Mouse (Mus musculus): Measurements from ENCODE around the gene Vps51.

Gene Vps51

DNA sequence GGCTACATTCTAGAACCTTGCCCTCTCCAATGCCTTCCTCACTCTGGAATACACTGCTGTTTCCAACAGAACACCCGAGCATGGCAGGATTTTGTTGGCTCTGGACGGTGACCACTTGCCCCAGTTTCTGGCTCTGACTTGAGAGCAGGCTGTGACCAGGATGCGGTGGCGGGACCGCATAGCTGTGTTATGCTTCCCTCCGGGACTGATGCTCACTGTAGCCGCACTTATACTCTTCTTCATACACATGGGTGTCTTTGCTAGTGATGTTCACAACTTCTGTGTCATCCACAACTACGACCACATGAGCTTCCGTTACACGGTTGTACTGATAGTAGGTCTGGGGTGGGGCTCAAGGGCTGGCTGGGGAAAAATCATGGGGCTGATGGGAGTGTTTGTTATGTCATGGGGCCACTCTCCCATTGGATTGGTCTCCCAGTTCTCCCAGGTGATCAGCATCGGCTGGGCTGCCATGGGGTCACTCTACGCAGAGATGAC lies 3.0 kb upstream of the Vps51 start, which contains the start of gene Tmem262:
TSS of gene Tmem262 (plus strand) at position 51 of the 498 bp plus-strand sequence.
- DNase-seq = no peak

GRCm38 (mm10) chr19:6073889-6074288 lies 3.1 kb downstream of the Vps51 start:
- DNase-seq = no peak

DNA sequence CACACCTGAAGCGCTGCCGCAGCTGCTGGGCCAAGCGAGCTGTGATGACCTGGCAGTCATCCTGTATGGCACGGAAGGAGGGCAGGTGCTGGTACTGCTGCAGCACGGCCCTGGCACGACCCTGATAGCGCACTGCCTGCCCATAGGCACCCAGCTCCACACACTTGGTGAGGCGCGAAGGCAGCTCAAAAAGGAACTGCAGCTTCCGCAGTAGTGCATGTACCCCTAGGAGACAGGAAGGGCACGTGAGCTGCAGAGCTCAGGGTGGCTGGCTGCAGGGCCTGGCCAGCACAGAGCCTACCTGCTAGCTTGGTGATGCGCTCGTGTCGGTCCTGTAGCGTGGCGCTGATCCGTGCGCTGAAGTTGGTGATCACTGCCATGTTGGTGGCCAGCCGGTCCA lies 5.8 kb downstream of the Vps51 start:
- DNase-seq = peak in 1 of 2 experiments; percentile 25

- DNase-seq = peak; percentile 50 to 65
Observed at GRCm38 (mm10) chr19:6070571-6071250, 6.3 kb downstream of the Vps51 start.

- DNase-seq = no peak
Observed at GRCm38 (mm10) chr19:6069851-6070250, 7.2 kb downstream of the Vps51 start.

- DNase-seq = peak in 1 of 2 experiments; percentile 53
Observed at GRCm38 (mm10) chr19:6068951-6069350, 8.1 kb downstream of the Vps51 start.

DNA sequence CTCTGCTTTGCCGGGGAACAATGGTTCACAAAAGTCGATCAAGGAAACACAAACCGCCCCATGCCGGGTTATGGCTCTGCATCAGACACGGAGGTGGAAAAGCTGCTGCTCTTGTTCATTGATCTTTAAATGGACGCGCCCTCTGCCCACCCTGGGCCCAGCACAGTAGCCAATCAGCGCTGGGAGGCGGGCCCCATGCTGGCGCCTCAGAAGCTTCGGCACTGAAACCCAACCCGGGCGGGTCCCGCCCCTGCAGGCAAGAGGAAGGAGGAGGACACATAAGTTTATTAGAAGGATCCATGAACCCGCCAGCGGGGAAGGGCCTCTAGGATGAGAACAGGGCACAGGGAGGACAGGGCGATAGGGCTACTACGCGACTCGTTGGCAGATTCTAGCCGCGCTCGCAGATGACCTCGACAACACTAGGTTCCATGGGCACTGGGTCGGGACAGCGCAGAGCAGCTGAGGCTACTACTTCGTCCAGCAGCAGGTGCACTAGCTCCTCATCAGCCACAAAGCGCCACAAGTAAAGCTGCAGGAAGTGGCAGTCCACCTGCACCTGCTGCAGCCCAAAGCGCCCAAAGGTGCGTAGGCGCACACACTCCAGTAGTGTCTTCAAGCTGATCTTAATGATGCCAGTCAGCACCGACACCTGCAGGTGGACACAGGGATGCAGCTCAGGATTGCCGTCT lies 9.2 kb downstream of the Vps51 start, which contains the start of gene Tm7sf2:
TSS of gene Tm7sf2 (minus strand) at position 650 of the 692 bp plus-strand sequence.
- DNase-seq = peak; percentile 87 to 91

DNA sequence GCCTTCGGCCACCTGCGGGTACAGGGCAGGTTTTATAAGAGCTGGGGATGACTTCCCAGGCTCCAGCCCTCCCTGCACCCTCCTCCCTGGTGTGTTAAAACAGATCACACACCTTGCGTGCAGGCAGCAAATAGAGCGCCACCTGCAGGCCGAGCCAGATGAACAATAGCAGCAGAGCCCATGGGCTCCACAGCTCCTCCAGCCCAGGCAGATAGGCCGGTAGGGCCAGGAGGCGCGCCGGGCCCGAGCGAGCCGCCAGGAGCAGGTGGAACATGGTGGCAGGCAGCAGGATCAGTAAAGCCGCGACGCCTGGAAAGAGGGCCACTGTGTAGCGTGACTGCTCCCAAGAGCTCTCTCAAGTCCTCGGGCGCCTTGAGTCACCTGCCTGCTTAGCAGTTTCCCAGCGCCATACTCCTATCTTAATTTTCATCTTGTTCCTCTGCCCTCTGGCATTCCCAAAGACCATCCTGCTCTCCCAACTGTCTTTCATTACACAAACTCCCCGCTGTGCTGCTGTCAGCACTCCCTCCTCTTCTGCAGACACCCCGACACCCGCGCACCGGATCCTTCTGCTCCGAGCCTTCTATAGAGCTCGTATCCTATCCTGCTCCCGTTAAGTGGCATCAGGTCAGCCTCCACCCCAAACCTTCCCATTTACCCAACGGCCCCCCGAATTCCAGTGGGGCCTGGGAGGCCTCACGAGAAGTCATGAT lies 9.9 kb downstream of the Vps51 start:
- peak; percentile 92 to 96 for DNase-seq

DNA sequence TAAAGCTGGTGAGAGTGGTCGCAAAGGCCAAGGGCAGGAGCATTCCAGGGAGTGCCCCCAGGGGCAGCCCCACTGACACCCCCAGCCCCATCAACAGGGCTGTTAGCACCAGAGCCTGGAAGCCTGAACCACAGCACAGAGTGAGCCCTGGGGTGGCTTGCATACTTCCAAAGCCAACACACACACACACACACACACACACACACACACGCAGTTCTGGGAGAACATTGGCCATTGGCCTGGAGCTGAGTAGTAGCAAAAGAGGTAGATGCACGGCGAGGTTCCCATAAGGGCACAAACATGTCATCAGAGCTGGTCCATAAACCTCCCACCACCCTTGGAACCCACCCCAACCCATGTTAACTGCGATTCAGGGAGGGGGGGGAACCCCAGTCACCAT lies 10.5 kb downstream of the Vps51 start:
- no peak for DNase-seq

GRCm38 (mm10) chr19:6063081-6063480 lies 13.9 kb downstream of the Vps51 start:
- DNase-seq = no peak

GRCm38 (mm10) chr19:6062418-6062817 lies 14.6 kb downstream of the Vps51 start:
- DNase-seq = no peak

GRCm38 (mm10) chr19:6061641-6062302 lies 15.3 kb downstream of the Vps51 start:
- DNase-seq = peak; percentile 58 to 66

DNA sequence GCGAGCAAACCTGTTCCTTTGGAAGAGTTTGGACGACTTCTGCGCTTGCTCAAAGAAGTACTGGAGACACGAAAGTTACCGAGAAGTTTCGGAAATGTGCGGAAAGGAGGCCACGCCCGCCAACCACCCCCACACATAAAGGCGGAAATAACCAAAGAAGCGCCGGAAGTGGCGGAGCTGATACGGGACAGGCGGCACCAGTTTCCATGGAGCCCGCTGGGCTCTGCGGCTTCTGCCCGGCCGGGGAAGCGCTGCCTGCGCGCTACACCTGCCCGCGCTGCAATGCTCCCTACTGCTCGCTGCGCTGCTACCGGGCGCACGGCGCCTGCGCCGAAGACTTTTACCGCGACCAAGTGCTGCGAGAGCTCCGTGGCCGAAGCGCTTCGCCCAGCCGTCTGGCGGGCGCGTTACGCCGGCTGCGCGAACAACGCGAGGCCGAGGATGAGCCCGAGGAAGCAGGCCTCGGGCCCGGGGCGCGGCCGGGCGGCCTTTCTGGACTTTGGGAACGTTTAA lies 16.0 kb downstream of the Vps51 start, which contains the start of gene Znhit2:
TSS of gene Znhit2 (plus strand) at position 172 of the 513 bp plus-strand sequence.
- peak; percentile 89 to 92 for DNase-seq

DNA sequence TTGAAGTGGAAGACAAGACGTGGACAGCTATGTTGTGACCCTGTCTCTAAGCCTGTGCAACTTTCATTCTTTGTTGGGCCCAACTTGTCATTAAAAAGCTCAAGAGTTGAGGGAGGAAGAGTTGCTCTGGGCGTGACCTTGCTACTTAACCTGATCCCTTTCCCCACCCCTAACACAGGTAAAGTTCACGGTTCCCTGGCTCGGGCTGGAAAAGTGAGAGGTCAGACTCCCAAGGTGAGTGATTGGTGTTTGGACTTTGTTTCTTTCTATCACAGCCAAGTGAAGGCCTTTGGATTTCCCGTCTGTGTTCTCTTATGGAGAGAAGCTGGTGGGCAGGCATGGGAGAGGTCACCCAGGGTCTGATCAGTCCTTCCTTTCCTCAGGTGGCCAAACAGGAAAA lies 18.1 kb downstream of the Vps51 start:
- no peak for DNase-seq

- DNase-seq = peak in 1 of 2 experiments; percentile 26
Observed at GRCm38 (mm10) chr19:6058513-6058912, 18.5 kb downstream of the Vps51 start.

- DNase-seq = peak; percentile 99 to 100
Observed at GRCm38 (mm10) chr19:6057313-6058096, 19.5 kb downstream of the Vps51 start, which contains the start of the genes Mrpl49 and Fau. Gene Mrpl49 (minus strand): TSS chr19:6057785. Gene Fau (plus strand): TSS chr19:6057844.

DNA sequence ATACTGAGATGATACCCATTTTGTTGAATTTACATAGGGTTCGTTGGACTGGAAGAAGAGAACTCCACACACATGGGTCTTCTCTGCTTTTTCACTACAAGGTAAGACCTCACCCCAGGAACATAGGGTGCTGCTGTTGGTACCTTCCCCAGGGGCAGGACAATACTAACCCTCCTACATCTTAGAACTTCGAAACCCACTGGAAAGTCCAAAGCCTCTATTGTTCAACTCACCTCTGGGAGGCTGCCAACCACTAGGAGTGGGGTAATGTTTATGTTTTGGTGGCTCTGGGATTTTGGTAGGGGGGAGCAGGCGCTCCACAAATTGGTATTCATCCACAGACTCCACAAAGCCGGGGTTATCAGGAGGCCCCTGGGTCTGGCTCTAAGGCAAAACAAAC lies 20.3 kb downstream of the Vps51 start:
- DNase-seq = peak in 1 of 2 experiments; percentile 29

DNA sequence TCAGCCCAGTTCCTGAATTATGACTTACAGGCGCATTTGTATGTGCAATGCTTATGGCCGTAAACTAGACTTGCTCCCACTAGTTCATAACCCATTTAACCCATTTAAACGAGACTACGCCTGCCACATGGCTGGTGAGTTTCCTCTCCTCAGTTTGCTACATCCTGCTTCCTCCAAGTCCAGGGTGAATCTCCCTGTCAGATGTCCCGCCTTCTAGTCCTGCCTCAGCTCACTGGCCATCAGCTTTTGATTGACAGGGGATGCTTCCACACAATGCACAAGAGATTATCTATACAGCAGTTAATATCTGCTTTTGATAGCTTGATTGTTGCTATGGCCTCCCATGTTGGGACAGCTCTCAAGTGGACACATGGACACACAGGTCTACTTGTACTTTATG lies 22.7 kb downstream of the Vps51 start:
- no peak for DNase-seq

- DNase-seq = no peak
Observed at GRCm38 (mm10) chr19:6052516-6052915, 24.5 kb downstream of the Vps51 start.

DNA sequence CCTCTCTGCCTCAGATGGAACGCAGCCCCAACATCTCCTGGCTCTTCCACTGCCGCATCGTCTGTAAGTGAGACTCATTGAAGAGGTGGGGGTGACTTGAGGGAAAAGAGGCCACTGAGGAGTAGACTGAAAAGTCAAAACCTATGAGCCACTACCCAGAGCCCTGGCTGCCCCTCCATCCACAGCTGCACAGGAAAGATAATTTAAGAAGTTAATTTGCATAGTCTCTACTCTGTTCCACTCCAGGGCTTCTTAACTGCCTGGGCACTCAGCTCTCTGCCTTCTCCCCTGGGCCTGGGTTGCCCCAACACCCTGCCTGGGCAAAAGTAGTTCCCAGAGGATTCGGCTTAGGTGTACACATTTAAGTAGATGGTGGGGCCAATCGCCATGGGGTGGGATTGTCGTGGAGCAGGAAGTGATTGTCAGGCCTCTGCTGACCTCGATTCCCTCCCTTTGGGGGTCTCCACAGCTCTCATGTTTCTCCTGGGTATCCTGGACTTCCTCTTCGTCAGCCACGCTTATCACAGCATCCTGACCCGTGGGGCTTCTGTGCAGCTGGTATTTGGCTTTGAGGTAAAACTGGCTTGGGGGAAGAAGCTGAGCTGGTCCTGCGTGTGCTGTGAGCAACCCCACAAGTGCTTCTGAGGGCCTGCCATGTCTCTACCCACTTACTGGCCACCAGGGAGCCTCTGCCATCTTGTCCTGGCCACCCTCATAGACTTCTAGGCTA lies 28.2 kb downstream of the Vps51 start:
- DNase-seq = no peak

DNA sequence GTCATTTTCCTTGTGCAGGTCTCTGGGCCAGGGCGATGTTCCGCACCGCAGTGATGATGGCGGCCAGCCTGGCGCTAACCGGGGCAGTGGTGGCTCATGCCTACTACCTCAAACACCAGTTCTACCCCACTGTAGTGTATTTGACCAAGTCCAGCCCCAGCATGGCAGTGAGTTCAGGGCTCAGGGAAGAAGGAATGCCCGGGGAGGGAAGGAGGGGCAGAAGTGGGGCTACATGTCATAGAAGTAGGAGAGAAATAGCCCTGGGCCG lies 29.2 kb downstream of the Vps51 start:
- peak in 1 of 2 experiments; percentile 26 for DNase-seq

Measured in cerebellum, postnatal 14 days (tissue).